In the genomic region with DNA sequence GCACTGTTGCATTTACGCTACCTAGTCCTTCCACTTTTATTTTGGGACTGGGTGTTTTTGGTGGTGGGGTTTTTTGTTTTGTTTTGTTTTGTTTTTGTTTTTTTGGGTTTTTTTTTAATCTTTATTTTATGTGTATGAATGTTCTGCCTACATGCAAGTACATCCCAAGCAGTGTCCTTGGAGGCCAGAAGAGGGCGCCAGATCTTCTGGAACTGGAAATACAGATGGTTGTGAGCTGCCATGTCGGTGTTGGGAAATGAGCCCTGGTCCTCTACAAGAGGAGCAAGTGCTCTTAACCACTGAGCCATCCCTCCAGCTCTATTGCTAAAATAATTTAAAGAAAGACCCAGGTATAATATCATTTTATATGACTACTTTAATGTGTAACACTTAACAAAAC, we compare ENCODE assay signal across 1 mouse cellular context.
A peak's percentile ranks its signal among the peaks of the same experiment; 100 is the strongest.
TF ChIP-seq lines count a peak whose summit lies in the region.

No protein-coding gene starts in this region.

TF ChIP-seq in MEL, 35 proteins besides CTCF, POLR2A, EP300 and RAD21:
- TF ChIP-seq MXI1 (IDR thresholded peaks at IDR 0.05; ENCODE audit: low read depth, low read length), result no peak
- TF ChIP-seq SMC3 (IDR thresholded peaks at IDR 0.05; ENCODE audit: low read depth, low read length), result peak; percentile 70
- TF ChIP-seq ZC3H11A (IDR thresholded peaks at IDR 0.05; ENCODE audit: low read depth, low read length), result 0 out of 2 replicates have a peak, but pooled peaks have one; percentile 31
